Mouse (Mus musculus) embryonic facial prominence, embryonic 13.5 days (tissue): ENCODE data around the gene Slc25a20. TPM values are rescaled to one million over a fixed set of nuclear protein-coding genes. Genes with fewer than 3 reads are reported as not detected.
A peak's percentile ranks its signal among the peaks of the same experiment; 100 is the strongest.

Experiments
- ATAC-seq: fragments of 200-750 bp; cut with Nextera tagmentation; 2 replicates; pipeline ENCODE4 v1.8.0; 2017; ENCODE audit warnings: low read depth; ENCODE audit not compliant: insufficient number of reproducible peaks, insufficient read depth, low FRiP score, low TSS enrichment
- H3K27ac ChIP-seq: fragments of 300-500 bp; sonication (generic); 2 replicates; pipeline ENCODE4 v1.5.1; 2015; ENCODE audit warnings: moderate library complexity, mild to moderate bottlenecking, inconsistent platforms
- H3K27me3 ChIP-seq: fragments of 300-500 bp; sonication (generic); 2 replicates; pipeline ENCODE4 v1.6.1; 2015; ENCODE audit warnings: mild to moderate bottlenecking, inconsistent platforms
- H3K36me3 ChIP-seq: fragments of 300-500 bp; sonication (generic); 2 replicates; pipeline ENCODE4 v1.6.1; 2015; ENCODE audit warnings: mild to moderate bottlenecking, inconsistent platforms
- H3K4me1 ChIP-seq: fragments of 300-500 bp; sonication (generic); 2 replicates; pipeline ENCODE4 v1.6.1; 2015; ENCODE audit warnings: inconsistent platforms
- H3K4me2 ChIP-seq: fragments of 300-500 bp; sonication (generic); 2 replicates; pipeline ENCODE4 v1.6.1; 2015; ENCODE audit warnings: moderate library complexity, mild to moderate bottlenecking, inconsistent platforms
- H3K4me3 ChIP-seq: fragments of 300-500 bp; sonication (generic); 2 replicates; pipeline ENCODE4 v1.5.1; 2015; ENCODE audit warnings: mild to moderate bottlenecking, inconsistent platforms
- H3K9ac ChIP-seq: fragments of 300-500 bp; sonication (generic); 2 replicates; pipeline ENCODE4 v1.6.1; 2015; ENCODE audit warnings: mild to moderate bottlenecking, inconsistent platforms
- H3K9me3 ChIP-seq: fragments of 300-500 bp; sonication (generic); 2 replicates; pipeline ENCODE4 v1.6.1; 2016; ENCODE audit warnings: inconsistent platforms
- WGBS: fragments of 180-500 bp; shearing (Covaris S2); methylation state at CpG from one replicate; pipeline ENCODE4 v1.1.7; 2015; ENCODE audit warnings: mixed read lengths; 5-methylcytosine and 5-hydroxymethylcytosine counted together
- polyA plus RNA-seq: library from polyadenylated mRNA; unstranded; fragments of >200 nt; fragmentation: Nextera tagmentation; extraction: Ambion mirVana; gene quantifications from 2 replicates; pipeline ENCODE4 v1.2.1, GENCODE M21; 2015

Slc25a20 gene
- polyA plus RNA-seq = 47.1 and 48.4 TPM in 2 replicates

DNA sequence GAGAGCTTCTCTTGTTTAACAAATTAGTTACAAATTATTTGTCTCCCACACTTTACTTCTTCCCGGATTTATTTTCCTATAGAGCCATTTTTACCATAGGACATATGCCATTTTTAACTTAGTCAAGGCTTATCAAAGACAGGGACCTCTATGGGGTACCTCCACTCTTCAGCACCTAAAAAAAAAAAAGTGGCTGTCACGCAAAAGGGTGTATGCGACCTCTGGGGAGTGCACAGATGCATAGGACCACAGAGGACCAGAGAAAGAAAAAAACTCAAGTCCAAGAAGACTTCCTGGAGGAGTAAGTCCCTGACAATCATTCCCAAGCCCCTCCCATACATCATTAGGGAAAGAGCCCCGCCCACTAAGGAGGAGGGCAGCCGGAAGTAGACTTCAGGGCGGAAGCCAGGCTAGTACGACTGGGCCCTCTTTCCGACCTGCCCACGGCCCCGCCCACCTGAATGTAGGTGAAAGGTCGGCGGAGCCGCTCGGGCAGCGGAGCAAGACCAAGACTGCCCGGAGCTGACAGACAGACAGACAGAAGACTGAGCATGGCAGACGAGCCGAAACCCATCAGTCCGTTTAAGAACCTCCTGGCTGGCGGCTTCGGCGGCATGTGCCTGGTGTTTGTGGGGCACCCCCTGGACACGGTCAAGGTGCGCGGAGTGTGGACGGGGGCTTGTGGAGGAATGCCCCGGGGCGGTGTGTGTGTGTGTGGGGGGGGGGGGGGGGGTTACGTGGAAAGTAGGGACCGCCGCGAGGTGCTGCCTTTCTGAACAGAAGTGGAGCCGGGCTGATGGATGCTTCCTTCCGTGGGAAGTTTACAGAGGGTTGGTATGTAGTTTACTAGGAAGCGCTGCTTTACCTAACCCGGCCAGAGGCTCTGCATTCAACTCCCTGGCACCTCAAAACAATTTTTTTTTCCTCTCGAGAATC lies at the start of gene Slc25a20:
Gene Slc25a20, plus strand, starts transcription at position 412 of the 936 bp plus-strand sequence.
- Histone ChIP-seq H3K9me3 (no peaks in the 10 kb centered on the region), H3K4me3 (peak within 1 kb of the TSS; percentile 71), H3K27me3 (no peaks in the 10 kb centered on the region), H3K27ac (no peak within 1 kb of the TSS), H3K9ac (peak within 1 kb of the TSS; percentile 74), H3K36me3 (no peaks in the 10 kb centered on the region), H3K4me2 (peak within 1 kb of the TSS; percentile 66), H3K4me1 (peaks cover 10% of the 10 kb centered on the region)
- ATAC-seq = peak; percentile 86
- WGBS = 2% methylated on average over 36 of the region's 37 CpGs

DNA sequence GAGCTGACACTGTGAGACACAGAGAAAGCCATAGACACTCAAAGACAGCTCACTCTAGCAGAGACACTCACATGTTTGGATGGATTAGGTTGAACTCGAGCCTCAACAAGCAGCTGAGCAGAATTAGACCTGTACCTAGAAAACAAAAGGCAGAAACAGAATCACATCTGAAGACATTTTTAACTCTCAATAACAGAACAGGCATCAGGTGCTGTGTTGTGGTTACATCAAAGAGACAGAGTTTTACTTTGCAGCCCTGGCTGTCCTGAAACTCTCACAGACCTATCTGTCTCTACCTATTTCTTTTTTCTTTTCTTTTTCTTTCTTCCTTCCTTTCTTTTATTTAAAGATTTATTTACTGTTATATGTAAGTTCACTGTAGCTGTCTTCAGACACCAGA lies 44.6 kb upstream of the Slc25a20 start:
- no peak for ATAC-seq
- no peak overlapping the region for H3K4me3 ChIP-seq
- WGBS = 82% methylated on average over 1 of the region's 1 CpGs
- H3K27ac ChIP-seq = no peak overlapping the region
- H3K9me3 ChIP-seq = no peaks in the 10 kb centered on the region
- no peak overlapping the region for H3K4me2 ChIP-seq
- no peaks in the 10 kb centered on the region for H3K4me1 ChIP-seq
- H3K27me3 ChIP-seq = no peaks in the 10 kb centered on the region
- H3K36me3 ChIP-seq = peaks cover 71% of the 10 kb centered on the region
- no peak overlapping the region for H3K9ac ChIP-seq

DNA sequence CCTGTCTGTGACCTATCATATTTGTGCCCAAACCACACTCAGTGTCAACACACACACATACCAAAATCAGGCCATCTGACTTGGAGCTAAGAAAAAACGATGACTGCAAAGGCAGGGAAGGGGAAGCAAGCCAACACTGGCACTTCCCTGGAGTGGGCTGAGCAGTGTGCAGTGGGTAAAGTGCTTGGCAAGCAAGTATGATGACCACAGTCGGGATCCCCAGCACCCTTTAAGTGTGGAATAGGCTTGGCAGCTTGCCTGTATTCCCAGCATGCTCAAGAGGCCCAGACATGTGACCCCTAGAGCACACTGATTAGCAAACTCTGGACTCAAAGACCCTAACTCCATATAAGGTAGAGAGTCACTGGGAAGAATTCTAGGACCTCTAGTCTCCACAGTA lies 35.4 kb upstream of the Slc25a20 start:
- ATAC-seq = no peak
- H3K9ac ChIP-seq = no peak overlapping the region

DNA sequence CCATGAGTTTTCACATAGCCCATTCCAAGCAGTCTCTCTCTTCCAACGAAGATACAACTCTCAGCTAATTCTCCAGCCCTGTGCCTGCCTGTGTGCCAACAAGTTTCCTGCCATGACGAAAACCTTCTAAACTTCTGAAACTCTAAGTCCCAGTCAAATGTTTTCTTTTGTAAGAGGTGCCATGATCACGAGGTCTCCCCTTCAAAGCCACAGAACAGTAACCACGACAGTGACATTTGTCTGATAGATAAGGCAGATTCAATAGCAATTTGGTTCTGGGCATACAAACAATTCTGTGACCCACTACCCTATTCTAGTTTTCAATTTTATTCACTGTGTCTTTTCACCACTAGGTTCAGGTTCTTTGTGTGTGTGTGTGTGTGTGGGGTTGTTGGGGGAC lies 33.7 kb upstream of the Slc25a20 start:
- Histone ChIP-seq H3K4me1 (no peaks in the 10 kb centered on the region), H3K27ac (no peak overlapping the region), H3K36me3 (peaks cover 30% of the 10 kb centered on the region), H3K4me3 (no peak overlapping the region), H3K4me2 (no peak overlapping the region), H3K9me3 (no peaks in the 10 kb centered on the region), H3K9ac (no peak overlapping the region), H3K27me3 (no peaks in the 10 kb centered on the region)
- no peak for ATAC-seq
- 87% methylated on average over 4 of the region's 4 CpGs for WGBS

More for the DNA sequence above, 35.4 kb upstream of the Slc25a20 start:
- H3K4me3 ChIP-seq = no peak overlapping the region
- H3K27ac ChIP-seq = no peak overlapping the region
- no peaks in the 10 kb centered on the region for H3K27me3 ChIP-seq
- peaks cover 31% of the 10 kb centered on the region for H3K36me3 ChIP-seq
- 82% methylated on average over 2 of the region's 2 CpGs for WGBS
- H3K4me1 ChIP-seq = no peaks in the 10 kb centered on the region
- H3K9me3 ChIP-seq = no peaks in the 10 kb centered on the region
- no peak overlapping the region for H3K4me2 ChIP-seq

DNA sequence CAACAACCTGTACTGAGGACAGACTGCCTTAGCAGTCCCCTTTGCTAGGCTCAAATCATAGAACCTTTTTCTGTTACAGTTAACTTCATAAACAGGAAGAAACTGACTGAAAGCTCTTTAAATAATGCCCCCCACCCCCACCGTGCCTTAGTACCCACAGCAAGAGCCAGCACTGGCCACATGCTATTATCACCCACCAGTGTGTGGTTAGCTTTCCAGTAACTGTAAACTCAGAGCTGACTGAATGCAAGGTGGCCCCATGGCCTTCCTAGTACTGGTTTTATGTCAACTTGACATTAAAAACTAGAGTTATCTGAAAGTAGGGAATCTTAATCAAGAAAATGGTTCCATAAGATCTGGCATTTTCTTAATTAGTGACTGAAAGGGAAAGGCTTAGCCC lies 31.2 kb upstream of the Slc25a20 start:
- Histone ChIP-seq H3K27ac (no peak overlapping the region), H3K4me1 (no peaks in the 10 kb centered on the region), H3K9ac (no peak overlapping the region), H3K27me3 (no peaks in the 10 kb centered on the region), H3K4me3 (no peak overlapping the region), H3K36me3 (peaks cover 31% of the 10 kb centered on the region), H3K9me3 (no peaks in the 10 kb centered on the region), H3K4me2 (no peak overlapping the region)
- 85% methylated on average over 1 of the region's 1 CpGs for WGBS
- no peak for ATAC-seq

DNA sequence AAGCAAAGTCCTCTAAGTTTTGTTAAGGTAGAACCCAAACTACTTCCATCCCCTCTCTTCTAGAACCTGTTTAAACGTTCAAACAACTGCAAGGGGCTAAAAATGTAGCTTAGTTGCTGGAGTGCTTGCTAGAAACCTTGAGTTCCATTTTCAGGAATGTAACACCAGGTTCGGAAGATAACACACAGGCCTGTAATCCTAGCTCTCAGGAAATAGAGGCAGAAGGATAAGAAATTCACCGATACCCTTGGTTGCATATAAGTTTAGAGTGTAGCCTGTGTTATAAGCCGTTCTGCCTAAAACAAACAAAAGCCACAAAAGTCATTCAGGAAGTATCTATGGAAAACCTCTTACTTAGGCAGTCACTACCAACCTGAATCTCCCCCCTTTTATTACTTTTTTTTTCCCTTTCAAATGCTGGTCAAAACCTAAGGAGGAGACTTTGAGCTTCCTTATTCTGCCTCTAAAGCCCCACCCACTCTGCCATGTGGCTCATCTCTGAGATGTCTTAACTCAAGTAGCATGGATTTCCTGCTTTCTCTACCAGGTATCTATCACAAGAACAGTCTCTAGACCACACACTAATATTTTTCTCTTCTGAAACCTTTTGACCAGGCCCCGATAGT lies 30.1 kb upstream of the Slc25a20 start:
- no peak overlapping the region for H3K4me3 ChIP-seq
- H3K4me2 ChIP-seq = no peak overlapping the region
- no peak overlapping the region for H3K27ac ChIP-seq
- no peaks in the 10 kb centered on the region for H3K27me3 ChIP-seq
- no peak for ATAC-seq
- H3K4me1 ChIP-seq = no peaks in the 10 kb centered on the region
- H3K9ac ChIP-seq = no peak overlapping the region
- H3K36me3 ChIP-seq = peaks cover 29% of the 10 kb centered on the region
- 87% methylated on average over 5 of the region's 5 CpGs for WGBS
- H3K9me3 ChIP-seq = no peaks in the 10 kb centered on the region

DNA sequence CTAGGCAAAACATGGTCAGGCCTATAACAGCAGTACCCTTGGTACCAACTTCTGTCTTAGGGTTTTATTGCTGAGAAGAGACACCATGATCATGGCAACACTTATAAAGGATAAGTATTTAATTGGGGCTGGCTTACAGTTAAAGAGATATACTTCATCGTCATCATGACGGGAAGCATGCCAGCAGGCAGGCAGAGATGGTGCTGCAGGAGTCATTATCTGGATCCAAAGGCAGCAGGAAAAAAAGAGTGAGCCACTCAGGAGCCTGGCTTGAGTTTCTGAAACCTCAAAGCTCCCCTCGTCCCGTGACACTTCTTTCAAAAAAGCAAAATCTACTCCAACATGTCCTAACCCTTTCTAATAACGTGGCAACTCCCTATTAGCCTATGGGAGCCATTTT lies 29.5 kb upstream of the Slc25a20 start:
- Histone ChIP-seq H3K4me2 (no peak overlapping the region), H3K4me1 (no peaks in the 10 kb centered on the region), H3K9me3 (no peaks in the 10 kb centered on the region), H3K9ac (no peak overlapping the region), H3K27ac (no peak overlapping the region), H3K4me3 (no peak overlapping the region), H3K36me3 (peaks cover 28% of the 10 kb centered on the region), H3K27me3 (no peaks in the 10 kb centered on the region)
- 84% methylated on average over 5 of the region's 5 CpGs for WGBS
- ATAC-seq = no peak

DNA sequence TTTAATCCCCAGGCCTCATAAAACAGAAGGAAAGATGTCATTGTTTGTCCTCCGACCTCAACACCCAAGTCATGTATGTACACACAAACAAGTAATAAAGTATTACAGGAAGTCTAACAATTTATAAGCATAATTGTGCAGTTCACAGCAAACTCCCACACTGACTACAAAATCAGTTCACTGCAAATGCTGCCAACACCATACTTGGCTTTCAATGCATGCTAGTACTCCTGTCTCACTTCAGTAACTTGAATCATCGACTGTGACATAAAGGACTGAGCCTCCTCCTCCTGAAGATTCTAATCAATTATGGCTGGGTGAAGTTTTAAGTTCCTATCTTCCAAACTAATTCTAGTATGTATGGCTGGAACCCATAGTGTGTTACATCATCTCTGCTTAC lies 28.0 kb upstream of the Slc25a20 start:
- 88% methylated on average over 2 of the region's 2 CpGs for WGBS

DNA sequence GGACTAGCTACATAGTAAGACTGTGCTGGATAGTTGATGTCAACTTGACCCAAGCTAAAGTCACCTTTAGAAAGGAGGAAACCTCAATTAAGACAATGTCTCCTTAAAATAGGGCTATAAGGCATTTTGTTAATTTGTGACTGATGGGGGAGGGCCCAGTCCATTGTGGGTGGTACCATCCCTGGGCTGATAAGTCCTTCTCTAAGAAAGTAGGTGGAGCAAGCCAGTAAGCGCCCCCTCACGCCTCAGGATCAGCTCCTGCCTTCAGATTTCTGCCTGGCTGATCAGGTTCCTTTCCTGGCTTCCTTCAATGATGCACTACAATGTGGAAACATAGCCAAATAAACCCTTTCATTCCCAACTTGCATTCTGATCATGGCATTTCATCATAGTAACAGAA lies 26.5 kb upstream of the Slc25a20 start:
- Histone ChIP-seq H3K27ac (no peak overlapping the region), H3K9ac (no peak overlapping the region), H3K36me3 (peaks cover 24% of the 10 kb centered on the region), H3K4me2 (no peak overlapping the region), H3K4me3 (no peak overlapping the region), H3K27me3 (no peaks in the 10 kb centered on the region), H3K4me1 (no peaks in the 10 kb centered on the region), H3K9me3 (no peaks in the 10 kb centered on the region)
- ATAC-seq = no peak
- 89% methylated on average over 2 of the region's 2 CpGs for WGBS

More for the DNA sequence above, 28.0 kb upstream of the Slc25a20 start:
- Histone ChIP-seq H3K4me2 (no peak overlapping the region), H3K9ac (no peak overlapping the region), H3K27me3 (no peaks in the 10 kb centered on the region), H3K4me3 (no peak overlapping the region), H3K36me3 (peaks cover 27% of the 10 kb centered on the region), H3K9me3 (no peaks in the 10 kb centered on the region), H3K4me1 (no peaks in the 10 kb centered on the region), H3K27ac (no peak overlapping the region)
- no peak for ATAC-seq

DNA sequence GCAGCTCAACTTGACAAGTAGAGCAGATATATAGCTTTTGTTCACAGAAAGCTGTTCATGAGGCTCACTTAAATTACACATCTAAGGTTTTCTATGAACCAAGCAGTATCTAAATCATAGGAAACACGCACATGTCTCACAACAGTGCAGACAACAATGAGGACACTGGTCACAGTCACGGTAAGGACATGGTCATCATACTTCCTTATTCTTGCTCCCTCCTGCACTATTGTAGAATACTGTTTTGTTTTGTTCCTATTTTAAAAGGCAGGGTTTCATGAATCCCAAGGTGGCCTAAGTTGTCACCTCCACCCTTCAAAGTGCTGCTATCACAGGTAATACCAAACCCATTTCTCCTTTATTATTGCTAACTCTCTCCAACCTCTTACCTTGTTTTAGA lies 22.1 kb upstream of the Slc25a20 start:
- Histone ChIP-seq H3K4me2 (no peak overlapping the region), H3K36me3 (peaks cover 48% of the 10 kb centered on the region), H3K9me3 (no peaks in the 10 kb centered on the region), H3K9ac (no peak overlapping the region), H3K27me3 (no peaks in the 10 kb centered on the region), H3K4me3 (no peak overlapping the region), H3K27ac (no peak overlapping the region), H3K4me1 (no peaks in the 10 kb centered on the region)
- no peak for ATAC-seq
- 93% methylated on average over 2 of the region's 2 CpGs for WGBS

DNA sequence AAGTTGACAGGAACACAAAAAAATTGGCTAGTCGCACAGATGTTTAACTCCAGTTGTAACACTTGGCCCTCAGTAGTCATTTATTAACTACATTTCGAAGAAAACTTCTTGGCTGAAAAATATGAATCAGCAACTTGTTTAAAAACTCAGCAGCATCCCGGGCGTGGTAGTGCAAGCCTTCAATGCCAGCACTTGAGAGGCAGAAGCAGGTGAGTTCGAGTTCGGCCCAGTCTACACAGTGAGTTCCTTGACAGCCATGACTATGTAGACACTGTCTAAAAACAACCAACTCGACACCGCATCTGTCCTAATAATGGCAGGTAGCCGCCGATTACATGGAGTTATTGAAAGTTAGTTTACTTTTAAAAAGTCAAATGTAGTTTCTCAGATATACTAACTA lies 13.7 kb upstream of the Slc25a20 start:
- peak overlapping the region; percentile 93 for H3K9ac ChIP-seq
- H3K27ac ChIP-seq = peak overlapping the region; percentile 89; the same call in 1 of the 2 replicates
- peaks cover 3% of the 10 kb centered on the region; the same call in 1 of the 2 replicates for H3K36me3 ChIP-seq
- peak overlapping the region; percentile 76 for H3K4me2 ChIP-seq
- ATAC-seq = no peak
- peaks cover 12% of the 10 kb centered on the region for H3K4me1 ChIP-seq
- no peaks in the 10 kb centered on the region for H3K9me3 ChIP-seq
- 49% methylated on average over 10 of the region's 10 CpGs for WGBS
- H3K27me3 ChIP-seq = no peaks in the 10 kb centered on the region
- peak overlapping the region; percentile 98 for H3K4me3 ChIP-seq
